Mouse (Mus musculus): Measurements from ENCODE around the gene Gltp. TPM values are rescaled to one million over a fixed set of nuclear protein-coding genes. Genes with fewer than 3 reads are reported as not detected.

Gene Gltp
- polyA plus RNA-seq, 1 experiment from 2014 or later = 23.8 TPM

DNA sequence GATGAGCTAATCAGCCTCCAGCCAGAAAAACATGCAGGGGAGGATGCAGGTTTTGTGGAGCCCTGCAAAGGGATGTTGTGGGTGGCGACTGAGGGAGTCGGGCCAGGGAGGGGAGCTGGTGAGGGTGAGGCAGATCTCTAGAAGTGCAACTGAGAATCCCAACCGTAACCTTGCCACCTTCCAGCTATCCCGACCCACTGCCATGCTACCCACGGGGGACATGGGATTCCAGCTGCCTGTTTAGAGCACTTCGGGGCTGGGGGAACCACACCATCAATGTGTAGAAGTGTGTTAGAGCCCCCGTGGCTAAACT, 51.2 kb downstream of the Gltp start:
- Histone ChIP-seq H3K9me3 (ENCODE audit: low read length) (no peaks in the 10 kb centered on the region), H3K4me3 (ENCODE audit: low read depth, low read length) (no peak overlapping the region), H3K27ac (ENCODE audit: low read depth) (no peak overlapping the region), H3K27me3 (ENCODE audit: insufficient read depth, low read length) (peaks cover 5% of the 10 kb centered on the region; the same call in 1 of the 2 replicates), H3K4me1 (ENCODE audit: insufficient read depth) (peaks cover 8% of the 10 kb centered on the region; the same call in 1 of the 2 replicates), H3K9ac (replicated peaks) (no peak overlapping the region), H3K36me3 (replicated peaks; ENCODE audit: insufficient read depth, low read length) (no peaks in the 10 kb centered on the region), H3K4me2 (ENCODE audit: low read depth, low read length) (peak overlapping the region; percentile 55; the same call in 1 of the 2 replicates)
- WGBS (ENCODE audit: insufficient replicate concordance) = 25% methylated on average over 7 of the region's 7 CpGs
- TF ChIP-seq EP300 (IDR thresholded peaks at IDR 0.05; ENCODE audit: low read depth) (no peak), CTCF (IDR thresholded peaks at IDR 0.05; ENCODE audit: low read depth) (no peak)
- ATAC-seq (no peak), DNase-seq (no peak)

DNA sequence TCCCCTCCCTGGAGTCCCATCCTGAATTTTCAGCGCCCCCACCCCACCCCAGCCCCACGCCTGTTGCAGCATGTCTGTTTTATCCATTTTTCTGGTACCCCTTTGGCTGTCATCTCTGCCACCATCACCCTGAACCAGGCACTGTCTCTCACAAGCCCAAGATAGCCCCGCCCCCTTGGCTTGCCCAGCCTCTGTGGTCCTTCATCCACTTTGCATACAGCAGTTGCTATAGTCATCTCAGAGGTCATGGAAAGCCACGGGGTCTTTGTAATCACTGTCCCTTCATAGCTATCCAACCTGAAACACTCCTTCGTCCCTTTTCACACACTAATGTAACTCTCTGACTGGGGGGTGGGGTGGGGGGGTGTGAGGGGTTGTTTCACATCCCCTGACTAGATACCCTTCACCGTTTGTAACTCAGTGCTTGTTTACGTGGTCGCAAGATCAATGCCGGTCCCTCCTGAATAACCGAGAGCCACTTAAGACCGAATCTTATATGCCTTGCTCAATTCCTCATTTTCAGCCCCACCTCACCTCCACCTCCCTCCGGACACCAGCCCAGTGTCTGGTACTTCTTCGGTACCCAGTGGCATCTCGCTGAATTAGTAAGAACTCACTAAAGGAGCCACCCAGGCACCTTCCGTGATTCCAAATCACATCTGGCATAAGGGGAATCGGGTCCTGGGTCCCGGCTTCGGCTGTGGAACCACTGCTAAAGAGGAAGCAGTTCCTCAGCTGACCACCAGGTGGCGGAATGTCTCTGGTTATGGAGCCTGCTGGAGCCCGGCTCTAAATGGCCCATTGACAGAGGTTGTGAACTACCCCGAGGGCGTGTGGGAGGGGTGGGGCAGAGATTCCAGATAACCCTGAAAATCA, 51.8 kb downstream of the Gltp start:
- Histone ChIP-seq H3K9me3 (ENCODE audit: low read length) (no peaks in the 10 kb centered on the region), H3K9ac (replicated peaks) (no peak overlapping the region), H3K36me3 (replicated peaks; ENCODE audit: insufficient read depth, low read length) (no peaks in the 10 kb centered on the region), H3K4me2 (ENCODE audit: low read depth, low read length) (peak overlapping the region; percentile 55), H3K4me3 (ENCODE audit: low read depth, low read length) (no peak overlapping the region), H3K27ac (ENCODE audit: low read depth) (no peak overlapping the region), H3K27me3 (ENCODE audit: insufficient read depth, low read length) (peaks cover 5% of the 10 kb centered on the region; the same call in 1 of the 2 replicates), H3K4me1 (ENCODE audit: insufficient read depth) (peaks cover 8% of the 10 kb centered on the region; the same call in 1 of the 2 replicates)
- 11% methylated on average over 22 of the region's 22 CpGs for WGBS (ENCODE audit: insufficient replicate concordance)
- peak; percentile 89 for DNase-seq
- TF ChIP-seq CTCF (IDR thresholded peaks at IDR 0.05; ENCODE audit: low read depth) = peak; percentile 97
- TF ChIP-seq EP300 (IDR thresholded peaks at IDR 0.05; ENCODE audit: low read depth) = no peak
- peak; percentile 86 for ATAC-seq

DNA sequence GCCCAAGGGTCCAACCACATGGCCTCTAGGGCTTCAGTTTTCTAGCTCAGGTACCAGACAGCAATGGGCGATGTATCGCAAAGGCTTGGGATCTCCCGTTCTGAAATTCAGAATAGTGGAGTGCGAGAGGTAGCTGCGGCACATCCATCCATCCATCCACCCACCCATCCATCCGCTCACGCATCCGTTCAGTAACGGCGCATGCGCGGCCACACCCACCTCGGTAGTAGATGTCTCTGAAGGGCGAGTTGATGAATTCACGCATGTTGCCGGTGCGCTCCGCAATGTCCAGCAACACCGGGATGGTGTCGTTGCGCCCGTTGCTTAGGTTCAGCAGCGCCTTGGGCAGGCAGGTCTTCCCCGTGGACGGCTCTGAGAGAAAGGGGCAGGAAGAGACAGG, 54.7 kb downstream of the Gltp start:
- ATAC-seq = no peak
- Histone ChIP-seq H3K9ac (replicated peaks) (no peak overlapping the region), H3K4me1 (ENCODE audit: insufficient read depth) (peaks cover 8% of the 10 kb centered on the region; the same call in 1 of the 2 replicates), H3K27ac (ENCODE audit: low read depth) (no peak overlapping the region), H3K4me3 (ENCODE audit: low read depth, low read length) (no peak overlapping the region), H3K36me3 (replicated peaks; ENCODE audit: insufficient read depth, low read length) (no peaks in the 10 kb centered on the region), H3K4me2 (ENCODE audit: low read depth, low read length) (no peak overlapping the region), H3K9me3 (ENCODE audit: low read length) (no peaks in the 10 kb centered on the region), H3K27me3 (ENCODE audit: insufficient read depth, low read length) (peaks cover 5% of the 10 kb centered on the region; the same call in 1 of the 2 replicates)
- TF ChIP-seq EP300 (IDR thresholded peaks at IDR 0.05; ENCODE audit: low read depth) (no peak), CTCF (IDR thresholded peaks at IDR 0.05; ENCODE audit: low read depth) (no peak)
- 78% methylated on average over 25 of the region's 25 CpGs for WGBS (ENCODE audit: insufficient replicate concordance)
- DNase-seq = no peak

DNA sequence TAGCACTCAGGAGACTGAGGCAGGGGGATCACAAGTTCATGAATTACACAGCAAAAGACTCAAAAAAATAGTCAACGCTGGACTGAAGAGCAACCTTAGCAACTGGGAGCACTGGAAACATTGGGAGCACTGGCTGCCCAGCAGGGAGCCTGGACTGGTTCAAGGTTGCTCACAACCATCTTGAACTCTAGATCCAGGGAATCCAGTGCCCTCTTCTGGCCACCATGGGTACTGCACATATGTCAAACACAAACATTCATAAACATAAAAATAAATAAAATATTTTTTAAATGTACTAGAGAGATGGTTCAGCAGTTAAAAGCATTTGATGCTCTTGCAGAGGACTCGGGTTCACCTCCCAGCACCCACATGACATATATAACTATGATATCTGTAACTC, 59.4 kb downstream of the Gltp start:
- no peak for ATAC-seq

DNA sequence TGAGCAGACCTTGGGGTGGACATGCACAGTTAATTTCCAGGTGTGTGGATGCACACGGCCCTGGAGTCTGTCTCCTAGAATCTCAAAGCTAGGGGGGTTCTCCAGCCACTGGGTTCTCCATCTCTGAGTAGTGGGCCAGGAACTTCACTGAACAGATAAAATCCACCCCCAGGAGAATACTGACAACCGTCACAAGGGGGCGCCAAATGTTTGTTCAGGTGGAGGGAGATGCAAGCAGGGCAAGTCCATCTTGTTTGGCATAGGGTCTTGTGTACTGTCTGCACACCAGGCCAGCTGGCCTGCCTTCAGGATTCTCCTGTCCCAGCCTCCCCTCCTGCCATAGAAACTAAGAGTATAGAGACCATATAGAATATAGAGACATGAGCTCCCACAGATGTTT, 65.2 kb downstream of the Gltp start:
- Histone ChIP-seq H3K27ac (ENCODE audit: low read depth) (no peak overlapping the region), H3K9me3 (ENCODE audit: low read length) (no peaks in the 10 kb centered on the region), H3K4me1 (ENCODE audit: insufficient read depth) (no peaks in the 10 kb centered on the region), H3K4me3 (ENCODE audit: low read depth, low read length) (no peak overlapping the region), H3K9ac (replicated peaks) (no peak overlapping the region), H3K4me2 (ENCODE audit: low read depth, low read length) (no peak overlapping the region), H3K27me3 (ENCODE audit: insufficient read depth, low read length) (no peaks in the 10 kb centered on the region), H3K36me3 (replicated peaks; ENCODE audit: insufficient read depth, low read length) (no peaks in the 10 kb centered on the region)
- TF ChIP-seq CTCF (IDR thresholded peaks at IDR 0.05; ENCODE audit: low read depth) = peak; percentile 75
- TF ChIP-seq EP300 (IDR thresholded peaks at IDR 0.05; ENCODE audit: low read depth) = no peak
- 17% methylated on average over 3 of the region's 3 CpGs for WGBS (ENCODE audit: insufficient replicate concordance)
- ATAC-seq = no peak
- DNase-seq = peak; percentile 78

More for the DNA sequence above, 59.4 kb downstream of the Gltp start:
- Histone ChIP-seq H3K27me3 (ENCODE audit: insufficient read depth, low read length) (no peaks in the 10 kb centered on the region), H3K36me3 (replicated peaks; ENCODE audit: insufficient read depth, low read length) (no peaks in the 10 kb centered on the region), H3K4me3 (ENCODE audit: low read depth, low read length) (no peak overlapping the region), H3K27ac (ENCODE audit: low read depth) (no peak overlapping the region), H3K9ac (replicated peaks) (no peak overlapping the region), H3K9me3 (ENCODE audit: low read length) (no peaks in the 10 kb centered on the region), H3K4me1 (ENCODE audit: insufficient read depth) (no peaks in the 10 kb centered on the region), H3K4me2 (ENCODE audit: low read depth, low read length) (no peak overlapping the region)
- WGBS (ENCODE audit: insufficient replicate concordance) = 51% methylated on average over 2 of the region's 2 CpGs
- peak; percentile 49 for DNase-seq
- TF ChIP-seq CTCF (IDR thresholded peaks at IDR 0.05; ENCODE audit: low read depth) (peak; percentile 71), EP300 (IDR thresholded peaks at IDR 0.05; ENCODE audit: low read depth) (no peak)

DNA sequence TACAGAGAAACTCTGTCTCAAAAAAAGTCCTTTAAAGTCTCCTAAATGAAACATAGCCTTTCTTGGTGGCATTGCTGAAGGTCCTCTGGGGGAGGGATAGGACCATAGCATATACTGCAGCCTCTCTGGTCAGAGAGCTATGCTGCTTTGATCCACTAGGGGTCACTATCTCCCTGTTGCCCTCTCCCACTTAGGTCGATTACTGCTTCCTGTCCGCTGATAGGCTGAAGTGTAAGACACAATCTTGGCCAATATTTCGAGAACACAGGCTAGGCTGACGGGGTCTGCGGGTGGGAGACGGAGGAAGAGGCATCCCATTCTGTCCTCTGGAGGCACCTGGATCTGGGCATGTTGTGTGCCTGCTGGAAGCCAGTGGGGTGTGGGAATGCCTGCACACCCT, 70.5 kb downstream of the Gltp start:
- Histone ChIP-seq H3K36me3 (replicated peaks; ENCODE audit: insufficient read depth, low read length) (no peaks in the 10 kb centered on the region), H3K4me2 (ENCODE audit: low read depth, low read length) (no peak overlapping the region), H3K27me3 (ENCODE audit: insufficient read depth, low read length) (no peaks in the 10 kb centered on the region), H3K4me3 (ENCODE audit: low read depth, low read length) (no peak overlapping the region), H3K27ac (ENCODE audit: low read depth) (no peak overlapping the region), H3K4me1 (ENCODE audit: insufficient read depth) (no peaks in the 10 kb centered on the region), H3K9me3 (ENCODE audit: low read length) (no peaks in the 10 kb centered on the region), H3K9ac (replicated peaks) (no peak overlapping the region)
- 33% methylated on average over 6 of the region's 6 CpGs for WGBS (ENCODE audit: insufficient replicate concordance)
- ATAC-seq (0 out of 2 replicates have a peak, but pooled peaks have one; percentile 3), DNase-seq (peak; percentile 39)
- TF ChIP-seq CTCF (IDR thresholded peaks at IDR 0.05; ENCODE audit: low read depth) = peak; percentile 83
- TF ChIP-seq EP300 (IDR thresholded peaks at IDR 0.05; ENCODE audit: low read depth) = no peak

Small RNA genes within 50 kb of the gene (microRNA-seq; reads per million reads assigned to microRNA genes)
- not detected for gene Mir7028

Other genes starting within 250 kb of the Gltp start
- 3.8 and 4.5 TPM in 2 replicates for gene Mmab, start 246.9 kb downstream of the Gltp start, polyA plus RNA-seq (2015; fragmentation: Nextera tagmentation; extraction: Ambion mirVana)
- 9.4 and 10.7 TPM in 2 replicates for gene Mvk, start 246.7 kb downstream of the Gltp start, polyA plus RNA-seq (2015; fragmentation: Nextera tagmentation; extraction: Ambion mirVana)
- gene Fam222a, start 123.0 kb downstream of the Gltp start, polyA plus RNA-seq (2015; fragmentation: Nextera tagmentation; extraction: Ambion mirVana) = 0.80 and 1.8 TPM in 2 replicates
- gene Trpv4, start 32.6 kb downstream of the Gltp start, polyA plus RNA-seq (2015; fragmentation: Nextera tagmentation; extraction: Ambion mirVana) = 0.32 and 0.38 TPM in 2 replicates
- gene Tchp, start 16.8 kb upstream of the Gltp start, polyA plus RNA-seq (2015; fragmentation: Nextera tagmentation; extraction: Ambion mirVana) = 1.9 and 2.4 TPM in 2 replicates
- 26.7 TPM in 2 replicates for gene Ankrd13a, start 83.7 kb upstream of the Gltp start, polyA plus RNA-seq (2015; fragmentation: Nextera tagmentation; extraction: Ambion mirVana)
- 10.5 and 11.1 TPM in 2 replicates for gene Git2, start 84.5 kb upstream of the Gltp start, polyA plus RNA-seq (2015; fragmentation: Nextera tagmentation; extraction: Ambion mirVana)
- gene 1500011B03Rik, start 132.5 kb upstream of the Gltp start, polyA plus RNA-seq (2015; fragmentation: Nextera tagmentation; extraction: Ambion mirVana) = 31.2 and 32.5 TPM in 2 replicates
- gene 4930519G04Rik, start 162.7 kb upstream of the Gltp start, polyA plus RNA-seq (2015; fragmentation: Nextera tagmentation; extraction: Ambion mirVana) = not detected in 2 replicates
- gene Gm9936, start 167.7 kb upstream of the Gltp start, polyA plus RNA-seq (2015; fragmentation: Nextera tagmentation; extraction: Ambion mirVana) = not detected in 2 replicates
- 7.8 and 10.1 TPM in 2 replicates for gene Oasl2, start 206.0 kb upstream of the Gltp start, polyA plus RNA-seq (2015; fragmentation: Nextera tagmentation; extraction: Ambion mirVana)
- gene Oasl1, start 232.3 kb upstream of the Gltp start, polyA plus RNA-seq (2015; fragmentation: Nextera tagmentation; extraction: Ambion mirVana) = 2.2 TPM in 2 replicates

All from liver, postnatal 0 days (tissue).